In genomic region chr14:56276096-56276495, GRCm38 (mm10) we compare ENCODE assay signal across 9 mouse cellular contexts. TPM values are rescaled to one million over a fixed set of nuclear protein-coding genes. Genes with fewer than 3 reads are reported as not detected.
"Had no signal": no experiment of that assay in that cellular context is flagged by ENCODE, and none has a peak within 500 bp of the region (broad histone marks: within the 10 kb centered on the region; RNA-seq: fewer than 3 reads in every experiment).

No protein-coding gene starts in this region.

RNA-seq across cellular contexts. Expression of gene Gzmb, which starts 14.0 kb away (rescaled TPM):
- polyA plus RNA-seq: neural tube, embryonic 13.5 days; neural tube, embryonic 14.5 days; neural tube, embryonic 15.5 days; testis, adult 2 months had no signal

RNA-seq across cellular contexts. Expression of gene Gzmc, which starts 41.6 kb away (rescaled TPM):
- polyA plus RNA-seq: neural tube, embryonic 13.5 days; neural tube, embryonic 14.5 days; neural tube, embryonic 15.5 days; small intestine, adult 2 months; spleen, adult 2 months; stomach, embryonic 14.5 days; stomach, embryonic 15.5 days; stomach, embryonic 16.5 days; testis, adult 2 months had no signal
